ENCODE assay signal across 8 mouse cellular contexts in the genomic region with DNA sequence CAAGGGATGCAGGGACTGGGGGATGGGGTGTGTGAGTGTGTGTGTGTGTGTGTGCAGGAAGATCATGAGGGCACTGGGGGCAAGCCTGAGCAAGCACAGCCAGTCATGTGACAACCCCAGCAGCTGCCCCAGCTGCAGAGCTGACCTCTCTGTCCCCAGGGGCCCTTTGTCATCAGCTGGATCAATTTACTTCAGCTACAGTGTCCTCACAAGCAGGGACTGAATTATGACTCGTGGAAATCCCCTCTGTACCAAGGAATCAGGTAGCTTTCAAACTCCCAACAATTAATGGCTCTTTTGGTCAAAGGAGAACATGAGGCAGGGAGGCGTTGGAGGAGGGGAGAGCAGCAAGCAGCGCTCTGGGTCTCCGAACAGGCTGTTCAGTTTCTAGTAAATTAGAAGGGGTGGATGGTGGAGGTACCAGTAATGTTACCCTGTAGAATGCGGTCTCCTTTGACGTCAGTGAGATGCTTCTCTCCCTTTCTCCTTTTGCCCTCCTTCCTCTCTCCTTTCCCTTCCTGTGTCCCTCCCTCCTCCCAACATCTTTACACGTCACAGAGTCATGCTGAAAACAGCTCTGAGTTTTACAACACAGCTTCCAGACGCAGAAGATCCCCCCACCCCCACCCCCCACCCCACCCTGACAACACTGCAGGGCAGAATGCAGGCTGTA.
DNase-seq lines count a peak whose midpoint lies in the region; ATAC-seq and TF ChIP-seq lines count a peak whose summit lies in the region.

No protein-coding gene starts in this region.

- WGBS in lung, adult 2 months = 22% methylated on average over 8 of the region's 8 CpGs
- WGBS in heart, embryonic 13.5 days = 9% methylated on average over 8 of the region's 8 CpGs
- 0% methylated on average over 8 of the region's 8 CpGs for WGBS in kidney, embryonic 16.5 days
- 1% methylated on average over 8 of the region's 8 CpGs for WGBS in stomach, embryonic 14.5 days

- no peak for ATAC-seq in heart, embryonic 13.5 days (ENCODE audit: extremely low read depth, insufficient number of reproducible peaks, low FRiP score, low TSS enrichment)
- ATAC-seq in kidney, embryonic 16.5 days (ENCODE audit: low FRiP score, low TSS enrichment) = peak; percentile 85
- peak; percentile 4; the same call in 1 of the 2 replicates for ATAC-seq in megakaryocyte progenitor cell, adult 5-6 weeks (replicated peaks; ENCODE audit: poor library complexity)
- peak; percentile 57; the same call in 1 of the 2 replicates for ATAC-seq in stomach, embryonic 14.5 days (ENCODE audit: insufficient number of reproducible peaks, insufficient read depth, low FRiP score, low read depth)

- peak overlapping the region; percentile 95 for H3K27ac ChIP-seq in heart, embryonic 13.5 days (replicated peaks)
- peak overlapping the region; percentile 93 for H3K27ac ChIP-seq in kidney, embryonic 16.5 days (ENCODE audit: low read length)
- peak overlapping the region; percentile 72 for H3K27ac ChIP-seq in stomach, embryonic 14.5 days (ENCODE audit: low read length)

- no peaks in the 10 kb centered on the region for H3K9me3 ChIP-seq in heart, embryonic 13.5 days
- H3K9me3 ChIP-seq in kidney, embryonic 16.5 days (ENCODE audit: low read length) = no peaks in the 10 kb centered on the region
- no peaks in the 10 kb centered on the region for H3K9me3 ChIP-seq in stomach, embryonic 14.5 days (ENCODE audit: control insufficient read depth, low read depth, low read length)

- H3K36me3 ChIP-seq in heart, embryonic 13.5 days = no peaks in the 10 kb centered on the region
- no peaks in the 10 kb centered on the region for H3K36me3 ChIP-seq in kidney, embryonic 16.5 days (ENCODE audit: insufficient read depth, low read length)
- no peaks in the 10 kb centered on the region for H3K36me3 ChIP-seq in stomach, embryonic 14.5 days (ENCODE audit: control insufficient read depth, insufficient read depth, low read length)

- peak overlapping the region; percentile 48 for H3K9ac ChIP-seq in heart, embryonic 13.5 days
- peak overlapping the region; percentile 36 for H3K9ac ChIP-seq in kidney, embryonic 16.5 days (replicated peaks; ENCODE audit: low read length)
- no peak overlapping the region for H3K9ac ChIP-seq in stomach, embryonic 14.5 days (replicated peaks; ENCODE audit: low read depth, low read length)

- peak overlapping the region; percentile 57 for H3K4me2 ChIP-seq in heart, embryonic 13.5 days
- H3K4me2 ChIP-seq in kidney, embryonic 16.5 days (replicated peaks; ENCODE audit: low read depth, low read length) = peak overlapping the region; percentile 38
- peak overlapping the region; percentile 17; the same call in 1 of the 2 replicates for H3K4me2 ChIP-seq in stomach, embryonic 14.5 days (replicated peaks; ENCODE audit: low read depth, low read length)

- no peaks in the 10 kb centered on the region for H3K27me3 ChIP-seq in heart, embryonic 13.5 days (replicated peaks)
- H3K27me3 ChIP-seq in kidney, embryonic 16.5 days (ENCODE audit: insufficient read depth, low read length) = no peaks in the 10 kb centered on the region
- no peaks in the 10 kb centered on the region for H3K27me3 ChIP-seq in stomach, embryonic 14.5 days (ENCODE audit: control insufficient read depth, insufficient read depth, low read length)

- TF ChIP-seq CTCF in lung, adult 2 months (IDR thresholded peaks at IDR 0.05; ENCODE audit: insufficient read depth, low read length) = no peak

- H3K4me3 ChIP-seq in lung, adult 2 months (replicated peaks; ENCODE audit: extremely low read depth, low read depth, low read length) = no peak overlapping the region
- peak overlapping the region; percentile 8; the same call in 1 of the 2 replicates for H3K4me3 ChIP-seq in heart, embryonic 13.5 days
- H3K4me3 ChIP-seq in kidney, embryonic 16.5 days (ENCODE audit: low read length) = no peak overlapping the region
- no peak overlapping the region for H3K4me3 ChIP-seq in stomach, embryonic 14.5 days (ENCODE audit: low read depth, low read length)

- DNase-seq in lung, adult 2 months = peak; percentile 44
- no peak for DNase-seq in lung, postnatal 14 days
- peak; percentile 87 for DNase-seq in embryo, embryonic 10 days (ENCODE audit: low spot score)
- no peak for DNase-seq in right cerebral cortex, postnatal 4 days

- TF ChIP-seq POLR2A in lung, adult 2 months (IDR thresholded peaks at IDR 0.05; ENCODE audit: borderline replicate concordance, extremely low read depth, low read depth, low read length) = no peak

- H3K4me1 ChIP-seq in lung, adult 2 months (ENCODE audit: control insufficient read depth, insufficient read depth, low read length) = peaks cover 22% of the 10 kb centered on the region
- peaks cover 68% of the 10 kb centered on the region for H3K4me1 ChIP-seq in heart, embryonic 13.5 days
- peaks cover 47% of the 10 kb centered on the region for H3K4me1 ChIP-seq in kidney, embryonic 16.5 days (ENCODE audit: insufficient read depth, low read length)
- H3K4me1 ChIP-seq in stomach, embryonic 14.5 days (ENCODE audit: control insufficient read depth, insufficient read depth, low read length) = peaks cover 30% of the 10 kb centered on the region; the same call in 1 of the 2 replicates

Comparison
In these comparisons a context has a peak if more than half of its experiments do, and no peak if none do; other contexts are left out.
1. DNase-seq: peak in lung, adult 2 months (single experiment) and embryo, embryonic 10 days (single experiment); none in lung, postnatal 14 days (single experiment) and right cerebral cortex, postnatal 4 days (single experiment).
2. Peak in every context shown above with its lines, with median percentiles within 50 percentile points of each other: H3K27ac ChIP-seq and H3K4me2 ChIP-seq.